Mouse (Mus musculus): Measurements from ENCODE around the gene Tmem251.
A peak's percentile ranks its signal among the peaks of the same experiment; 100 is the strongest.

Gene Tmem251

GRCm38 (mm10) chr12:102757689-102758402, 14.3 kb downstream of the Tmem251 start, which contains the start of the genes Gm28051, Gon7 and Ubr7:
Gene Gm28051 (minus strand): TSS chr12:102757765.
Gene Gon7 (minus strand): TSS chr12:102757803.
Gene Ubr7 (plus strand): TSS chr12:102757967.
- DNase-seq = peak; percentile 99

GRCm38 (mm10) chr12:102758403-102758756, 14.8 kb downstream of the Tmem251 start, which contains the start of gene Gm20604:
Gene Gm20604 (minus strand): TSS chr12:102758672.
- DNase-seq = no peak

GRCm38 (mm10) chr12:102758936-102759335, 15.4 kb downstream of the Tmem251 start:
- no peak for DNase-seq

- DNase-seq = no peak
Measured at GRCm38 (mm10) chr12:102761668-102762067, 18.1 kb downstream of the Tmem251 start.

GRCm38 (mm10) chr12:102763696-102764095, 20.1 kb downstream of the Tmem251 start:
- no peak for DNase-seq

GRCm38 (mm10) chr12:102769000-102769399, 25.4 kb downstream of the Tmem251 start:
- DNase-seq = no peak

GRCm38 (mm10) chr12:102771601-102772000, 28.0 kb downstream of the Tmem251 start:
- no peak for DNase-seq

GRCm38 (mm10) chr12:102772676-102773075, 29.1 kb downstream of the Tmem251 start:
- DNase-seq = no peak

- no peak for DNase-seq
Measured at GRCm38 (mm10) chr12:102776035-102776434, 32.5 kb downstream of the Tmem251 start.

GRCm38 (mm10) chr12:102778151-102778550, 34.6 kb downstream of the Tmem251 start:
- DNase-seq = no peak

GRCm38 (mm10) chr12:102779452-102779851, 35.9 kb downstream of the Tmem251 start:
- DNase-seq = peak; percentile 22

- no peak for DNase-seq
Measured at GRCm38 (mm10) chr12:102782841-102783240, 39.3 kb downstream of the Tmem251 start.

- DNase-seq = no peak
Measured at GRCm38 (mm10) chr12:102784899-102785592, 41.5 kb downstream of the Tmem251 start.

- no peak for DNase-seq
Measured at GRCm38 (mm10) chr12:102785593-102785985, 42.0 kb downstream of the Tmem251 start.

- no peak for DNase-seq
Measured at GRCm38 (mm10) chr12:102787927-102788326, 44.4 kb downstream of the Tmem251 start.
